Mouse (Mus musculus): Measurements from ENCODE around the gene 2810408A11Rik.

2810408A11Rik gene

DNA sequence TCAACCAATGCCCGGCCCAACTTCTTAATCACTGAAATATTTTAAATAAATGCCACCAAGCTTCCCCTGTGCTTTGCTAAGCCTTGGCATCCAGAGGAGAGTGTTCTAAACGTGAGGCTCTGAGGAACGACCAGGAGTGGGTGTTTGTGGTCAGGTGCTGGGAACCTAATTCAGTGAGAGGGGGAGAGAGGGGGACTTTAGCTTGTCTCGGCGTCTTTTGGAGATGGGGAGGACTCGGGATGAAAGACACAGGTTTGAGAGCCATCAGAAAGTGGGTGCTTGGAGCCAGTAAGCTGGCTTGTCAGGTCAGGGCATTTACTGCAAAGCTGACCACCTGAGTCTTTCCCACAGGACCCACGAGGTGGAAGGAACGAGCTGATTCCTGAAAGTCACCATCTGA is 31.0 kb upstream of the 2810408A11Rik start:
- DNase-seq (ENCODE audit: low spot score in 2 of 2) = peak in 1 of 2 experiments; percentile 54

DNA sequence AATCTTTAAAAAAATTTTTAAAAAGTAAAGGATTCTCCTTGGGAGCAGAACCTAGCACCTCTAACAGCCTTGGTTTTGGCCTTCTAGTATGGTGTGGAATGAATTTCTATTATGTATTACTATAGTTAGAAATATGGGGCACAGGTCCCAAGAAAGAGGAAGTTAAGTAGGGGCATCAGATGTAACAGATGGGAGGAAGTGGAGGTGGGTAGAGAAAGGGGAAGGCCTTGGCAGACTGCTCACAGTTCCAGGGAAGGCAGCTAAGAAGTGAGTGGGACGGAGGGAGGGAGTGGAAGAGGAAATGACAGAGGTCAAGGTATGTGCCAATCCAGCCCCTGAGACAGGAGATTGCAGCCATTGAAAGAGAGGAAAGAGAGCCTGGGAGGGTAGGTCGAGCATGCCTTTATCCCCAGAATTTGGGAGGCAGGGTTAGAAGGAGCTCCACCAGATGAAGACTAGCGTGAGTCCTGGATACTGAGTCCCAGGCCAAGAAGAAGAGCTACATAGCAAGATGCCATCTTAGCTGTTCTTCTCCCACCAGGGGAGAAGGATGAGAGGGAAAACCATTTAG is 30.3 kb upstream of the 2810408A11Rik start:
- DNase-seq (ENCODE audit: low spot score in 2 of 2) = peak; percentile 28 to 64

DNA sequence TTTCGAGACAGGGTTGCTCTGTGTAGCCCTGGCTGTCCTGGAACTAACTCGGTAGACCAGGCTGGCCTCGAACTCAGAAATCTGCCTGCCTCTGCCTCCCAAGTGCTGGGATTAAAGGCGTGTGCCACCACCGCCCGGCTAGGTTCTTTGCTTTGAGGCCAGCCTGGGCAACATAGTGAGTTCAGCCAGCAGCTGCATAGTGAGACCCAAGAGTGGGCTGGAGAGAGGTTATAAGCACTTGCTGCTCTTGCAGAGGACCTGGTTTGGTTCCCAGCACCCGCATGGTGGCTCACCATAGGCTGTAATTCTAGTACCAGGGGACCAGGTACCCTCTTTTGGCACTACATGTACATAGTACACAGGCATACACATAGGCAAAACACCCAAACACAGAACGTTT is 29.4 kb upstream of the 2810408A11Rik start:
- peak in 1 of 2 experiments; percentile 59 for DNase-seq (ENCODE audit: low spot score in 2 of 2)

DNA sequence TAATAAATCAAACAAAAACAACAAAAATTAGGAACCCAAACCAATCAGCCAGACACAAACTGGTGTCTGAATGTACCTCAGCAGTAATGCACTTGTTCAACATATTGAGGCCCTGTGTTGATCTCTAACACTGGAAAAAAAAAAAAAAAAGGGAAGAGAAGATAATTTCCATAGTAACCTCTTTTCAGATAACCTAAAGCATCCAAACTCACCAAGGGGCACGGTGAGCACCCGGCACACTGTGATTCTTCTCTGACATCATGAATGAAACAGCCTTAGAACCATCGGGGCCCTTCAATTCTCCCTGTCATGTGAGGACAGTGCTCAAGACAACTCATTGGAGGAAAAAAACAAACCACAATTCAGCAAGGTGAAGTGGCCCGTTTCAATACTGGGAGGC is 28.9 kb upstream of the 2810408A11Rik start:
- no peak for DNase-seq (ENCODE audit: low spot score in 2 of 2)

DNA sequence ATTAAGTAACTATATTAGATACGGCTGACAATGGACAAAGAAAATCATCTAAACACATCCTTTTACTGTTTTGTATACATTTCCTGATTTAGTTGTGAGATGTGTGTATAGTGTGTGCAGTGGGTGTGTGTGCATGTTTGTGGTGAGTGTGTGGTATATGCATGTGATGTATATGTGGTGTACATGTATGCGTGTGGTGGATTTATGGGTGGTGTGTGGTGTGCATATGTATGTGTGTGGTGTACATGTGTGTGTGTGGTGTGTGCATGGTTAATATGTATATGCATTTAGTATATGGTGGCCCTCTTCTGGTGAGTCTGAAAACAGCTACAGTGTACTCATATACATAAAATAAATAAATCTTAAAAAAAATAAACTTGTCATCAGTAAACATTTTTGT is 26.7 kb upstream of the 2810408A11Rik start:
- DNase-seq (ENCODE audit: low spot score in 2 of 2) = no peak

DNA sequence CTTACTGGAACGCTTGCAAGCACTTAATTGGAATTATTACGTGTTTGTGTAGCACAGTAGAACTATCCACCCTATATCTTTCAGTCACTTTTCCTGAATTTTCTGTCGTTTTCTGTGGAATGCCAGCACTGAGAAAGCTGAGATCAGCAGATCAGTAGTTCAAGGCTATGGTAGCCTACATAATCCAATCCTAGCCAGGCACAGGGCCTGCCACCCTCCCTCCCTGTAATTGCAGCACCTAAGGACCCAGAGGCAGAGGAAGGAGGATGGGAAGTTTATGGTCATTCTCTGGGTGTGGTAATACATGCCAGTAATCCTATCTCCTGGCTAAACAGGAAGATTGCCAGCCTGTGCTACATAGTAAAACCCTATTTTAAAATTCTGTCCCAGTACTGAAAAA is 22.0 kb upstream of the 2810408A11Rik start:
- peak in 1 of 2 experiments; percentile 13 for DNase-seq (ENCODE audit: low spot score in 2 of 2)

DNA sequence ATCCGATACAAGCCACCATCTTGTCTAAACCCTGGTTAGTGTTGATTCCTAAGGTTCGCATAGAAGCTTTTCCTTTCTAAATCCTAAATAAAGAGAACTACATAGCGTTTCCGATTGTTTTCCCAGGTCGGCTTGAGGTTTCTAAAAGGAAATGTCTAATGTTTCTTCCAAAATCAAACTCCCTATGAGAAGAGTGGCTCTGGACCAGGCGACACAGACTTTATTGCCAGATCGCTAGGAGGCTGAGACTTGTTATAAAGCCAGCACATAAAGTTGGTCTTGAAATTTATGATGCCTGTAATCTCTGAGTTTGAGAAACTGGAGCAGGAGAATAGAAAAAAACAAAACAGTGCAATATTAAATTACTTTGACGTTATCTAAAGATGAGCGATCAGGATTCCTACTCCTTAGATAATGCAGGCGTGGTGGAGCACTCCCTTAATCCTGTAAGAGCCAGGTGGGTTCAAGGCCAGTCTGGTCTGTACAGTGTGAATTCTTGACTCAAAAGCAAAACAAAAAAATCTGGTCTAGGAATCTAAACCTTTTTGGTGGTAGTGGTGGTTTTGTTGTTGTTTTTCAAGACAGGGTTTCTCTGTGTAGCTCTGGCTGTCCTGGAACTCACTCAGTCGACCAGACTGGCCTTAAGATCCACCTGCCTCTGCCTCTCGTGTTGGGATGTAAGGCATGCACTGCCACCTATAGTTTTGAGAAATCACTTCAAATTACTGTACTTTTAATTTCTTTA is 21.4 kb upstream of the 2810408A11Rik start:
- peak in 1 of 2 experiments; percentile 14 for DNase-seq (ENCODE audit: low spot score in 2 of 2)

DNA sequence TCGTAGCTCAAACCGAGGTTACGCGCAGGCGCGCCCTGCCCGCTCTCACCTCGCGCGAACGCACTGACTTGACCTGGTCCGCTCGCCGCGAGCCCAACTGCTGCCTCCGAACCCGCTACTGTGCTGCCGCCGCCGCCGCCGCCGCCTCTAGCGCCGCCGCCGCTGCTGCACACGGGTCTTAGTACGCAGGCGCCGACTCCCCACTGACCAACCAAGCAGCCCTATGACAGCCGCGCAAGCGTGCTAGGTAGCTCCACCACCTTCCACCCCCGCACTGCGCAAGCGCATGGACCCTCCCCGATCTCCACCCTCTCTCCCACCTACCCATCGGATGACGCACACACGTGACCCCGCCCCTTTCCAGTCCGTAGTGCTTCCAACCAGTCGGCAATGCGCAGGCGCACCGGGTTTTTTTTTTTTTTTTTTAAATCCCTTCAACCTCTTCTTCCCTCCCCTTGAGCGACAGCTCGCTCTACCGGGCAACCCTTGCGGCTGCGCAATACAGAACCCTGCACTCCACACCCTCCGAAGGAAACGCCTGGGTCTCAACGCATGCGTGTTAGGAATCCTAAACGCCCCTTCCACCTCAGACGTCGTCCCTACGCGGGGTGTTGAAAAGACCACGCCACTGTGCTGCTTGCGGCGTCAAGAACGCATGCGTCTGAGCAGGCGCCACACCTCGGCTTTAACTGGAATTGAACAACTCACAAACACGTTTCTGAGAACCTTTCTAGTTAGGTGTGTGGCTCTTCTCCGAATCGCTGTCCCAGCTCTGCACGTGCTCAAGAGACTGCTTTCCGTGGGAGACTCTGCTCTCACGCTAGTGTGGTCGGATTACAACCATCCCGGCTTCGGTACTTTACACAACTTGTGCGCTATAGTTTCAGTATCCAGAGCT is 20.6 kb upstream of the 2810408A11Rik start, which contains the start of gene Eif5a:
Gene Eif5a (minus strand): TSS at position 845 of the 898 bp plus-strand sequence.
- peak; percentile 100 for DNase-seq (ENCODE audit: low spot score in 2 of 2)

DNA sequence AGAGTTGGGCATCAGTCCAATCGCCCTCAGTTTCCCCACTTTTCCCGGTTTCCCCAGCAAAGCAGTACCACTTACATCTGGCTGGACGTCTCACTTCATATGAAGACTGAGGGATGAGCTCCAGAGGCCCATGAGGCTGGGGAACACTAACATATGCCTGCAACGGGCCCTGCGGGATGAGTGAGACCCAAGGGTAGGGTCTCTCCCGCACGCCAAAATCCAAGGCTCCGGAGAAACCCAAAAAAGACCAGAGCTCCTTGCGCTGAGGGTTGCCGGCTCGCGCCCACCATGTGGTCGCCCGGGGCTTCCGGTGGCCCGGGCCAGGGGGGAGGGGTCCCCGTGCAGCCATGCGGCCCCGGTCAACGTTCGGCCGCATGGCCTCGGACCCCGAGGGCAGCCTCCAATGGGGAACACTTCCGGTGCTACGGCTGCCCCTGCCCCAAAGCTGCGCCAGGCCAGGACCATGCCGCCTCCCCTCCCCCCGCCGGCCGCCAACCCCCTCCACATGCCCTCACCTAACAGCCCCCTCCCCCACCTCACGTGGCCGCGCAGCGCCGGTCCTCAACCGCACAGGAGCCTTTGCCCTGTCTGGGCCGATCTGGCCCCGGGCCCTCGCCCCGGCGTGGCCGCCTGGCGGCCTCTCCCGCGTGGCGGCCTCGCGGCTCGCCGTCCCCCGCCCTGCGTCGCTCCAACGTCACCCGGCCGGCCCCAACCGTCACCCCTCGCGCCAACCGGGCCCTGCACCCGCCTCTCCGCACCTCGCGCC is 19.7 kb upstream of the 2810408A11Rik start:
- DNase-seq (ENCODE audit: low spot score in 2 of 2) = peak in 1 of 2 experiments; percentile 36

DNA sequence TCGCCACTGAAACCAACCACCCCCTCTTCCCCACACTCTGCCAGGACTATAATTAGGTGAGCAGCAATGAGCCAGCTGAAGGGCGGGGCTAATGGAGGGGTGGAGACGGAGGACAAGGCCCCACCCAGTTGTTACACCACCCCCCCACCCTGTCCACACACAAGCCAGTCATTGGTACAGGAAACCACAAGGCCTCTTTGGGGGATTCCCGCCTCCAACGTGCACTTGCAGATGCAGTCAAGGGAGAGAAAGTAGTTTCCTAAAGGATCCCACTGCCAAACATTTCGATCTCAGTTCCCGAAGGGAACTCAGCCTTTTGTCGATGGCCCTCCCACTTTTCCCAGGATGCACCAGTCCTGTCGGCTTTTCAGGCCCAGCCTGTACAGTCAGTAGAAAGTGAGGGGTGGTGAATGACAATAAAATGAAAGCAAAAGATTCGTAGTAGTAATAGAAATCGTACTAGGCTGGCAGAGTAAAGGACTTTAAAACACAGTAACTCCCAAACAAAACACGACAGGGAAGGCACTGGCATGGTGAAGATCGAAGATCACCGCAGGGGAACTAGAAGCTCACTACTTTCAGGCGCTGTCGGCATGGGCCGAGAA is 19.0 kb upstream of the 2810408A11Rik start:
- DNase-seq (ENCODE audit: low spot score in 2 of 2) = peak; percentile 91

DNA sequence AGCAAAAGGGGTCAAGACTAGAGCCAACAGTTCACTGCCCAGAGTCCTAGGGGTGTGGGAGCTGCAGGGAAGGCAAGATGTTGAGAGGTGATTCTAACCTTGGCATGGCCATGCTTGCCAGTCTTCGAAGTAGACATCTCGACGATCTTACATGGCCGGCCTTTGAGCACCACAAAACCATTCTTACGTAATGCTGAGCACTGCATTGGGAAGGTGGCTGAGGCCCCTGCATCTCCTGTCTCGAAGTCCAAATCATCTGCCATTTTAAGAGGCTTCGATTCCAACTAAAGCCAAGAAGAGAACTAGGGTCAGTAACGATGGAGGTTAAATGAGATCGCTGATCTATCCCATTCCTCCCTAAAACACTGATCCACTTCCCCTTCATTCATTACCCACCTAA is 18.3 kb upstream of the 2810408A11Rik start:
- DNase-seq (ENCODE audit: low spot score in 2 of 2) = peak in 1 of 2 experiments; percentile 18

DNA sequence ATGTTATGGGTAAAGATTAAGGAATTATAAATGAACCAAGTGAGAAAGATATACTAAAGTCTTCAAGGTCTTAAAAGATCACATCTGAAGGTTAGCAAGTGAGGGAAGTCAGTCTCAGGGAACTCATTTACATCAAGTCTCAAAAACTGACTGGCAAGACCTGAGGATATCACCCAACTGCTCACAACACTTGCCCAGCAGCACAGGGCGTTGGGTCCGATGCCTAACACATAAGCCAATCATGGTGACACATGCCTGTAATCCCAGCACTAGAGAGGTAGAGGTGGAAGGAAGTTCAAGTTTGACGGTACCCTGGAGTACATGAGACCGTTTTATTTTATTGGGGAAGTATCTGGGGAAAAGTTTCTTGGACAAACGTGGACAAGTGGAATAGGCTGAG is 17.3 kb upstream of the 2810408A11Rik start:
- no peak for DNase-seq (ENCODE audit: low spot score in 2 of 2)

DNA sequence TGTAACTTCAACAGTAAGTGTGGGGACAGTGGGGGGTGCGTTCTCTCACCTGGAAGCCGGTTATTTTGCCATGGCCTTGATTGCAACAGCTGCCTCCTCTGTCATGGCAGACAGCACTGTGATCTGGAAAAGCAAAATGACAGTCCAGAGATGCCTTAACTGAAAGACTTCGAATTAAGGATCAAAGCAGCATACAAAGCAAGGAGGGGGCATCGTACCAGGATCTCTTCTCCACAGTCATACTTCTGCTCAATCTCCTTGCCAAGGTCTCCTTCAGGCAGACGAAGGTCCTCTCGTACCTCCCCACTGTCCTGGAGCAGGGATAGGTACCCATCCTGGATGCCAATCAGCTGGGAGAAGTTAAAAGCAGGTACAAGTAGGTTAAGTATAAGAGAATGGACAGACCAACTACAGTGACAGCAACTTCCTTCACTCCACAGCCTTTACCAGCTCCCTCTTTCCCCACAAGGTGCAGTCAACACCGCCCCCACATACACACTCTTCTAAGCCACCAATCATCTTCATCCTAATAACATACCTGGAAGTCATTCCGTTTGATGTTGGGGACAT is 16.7 kb upstream of the 2810408A11Rik start:
- DNase-seq (ENCODE audit: low spot score in 2 of 2) = peak in 1 of 2 experiments; percentile 53

DNA sequence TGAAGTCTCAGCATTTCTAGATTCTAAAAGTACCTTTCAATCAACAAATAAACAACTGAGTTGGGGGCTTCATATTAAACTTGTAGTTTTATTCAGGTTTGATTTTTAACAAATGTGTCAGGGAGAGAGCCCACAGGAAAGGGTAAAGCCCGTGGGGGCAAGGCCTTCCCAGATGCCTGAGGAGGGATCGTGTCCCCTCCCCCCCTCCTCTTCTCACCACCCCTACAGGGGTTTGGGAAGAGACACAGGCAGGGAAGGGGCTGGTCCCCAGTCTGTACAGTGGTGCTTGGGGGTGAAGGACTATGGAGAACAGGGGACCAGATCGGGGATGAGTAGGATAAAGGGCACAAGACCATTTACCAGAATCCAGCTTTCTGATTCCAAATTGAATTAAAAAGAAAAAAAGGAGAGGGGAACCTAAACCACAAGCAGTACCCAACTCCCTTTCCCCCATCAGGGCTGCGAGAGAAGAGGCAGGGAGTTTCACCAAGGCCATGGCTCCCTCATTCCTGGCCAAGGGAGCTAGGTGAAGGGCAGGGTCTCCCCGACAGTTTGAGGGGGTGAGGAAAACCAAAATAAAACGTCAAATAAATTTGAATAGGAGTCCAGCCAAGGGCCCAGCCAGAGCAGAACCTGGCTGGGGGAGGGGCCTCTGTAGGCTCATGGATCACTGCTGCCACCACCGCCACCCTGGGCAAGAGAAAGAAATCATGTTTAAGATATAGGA is 16.0 kb upstream of the 2810408A11Rik start:
- DNase-seq (ENCODE audit: low spot score in 2 of 2) = peak; percentile 33 to 64

DNA sequence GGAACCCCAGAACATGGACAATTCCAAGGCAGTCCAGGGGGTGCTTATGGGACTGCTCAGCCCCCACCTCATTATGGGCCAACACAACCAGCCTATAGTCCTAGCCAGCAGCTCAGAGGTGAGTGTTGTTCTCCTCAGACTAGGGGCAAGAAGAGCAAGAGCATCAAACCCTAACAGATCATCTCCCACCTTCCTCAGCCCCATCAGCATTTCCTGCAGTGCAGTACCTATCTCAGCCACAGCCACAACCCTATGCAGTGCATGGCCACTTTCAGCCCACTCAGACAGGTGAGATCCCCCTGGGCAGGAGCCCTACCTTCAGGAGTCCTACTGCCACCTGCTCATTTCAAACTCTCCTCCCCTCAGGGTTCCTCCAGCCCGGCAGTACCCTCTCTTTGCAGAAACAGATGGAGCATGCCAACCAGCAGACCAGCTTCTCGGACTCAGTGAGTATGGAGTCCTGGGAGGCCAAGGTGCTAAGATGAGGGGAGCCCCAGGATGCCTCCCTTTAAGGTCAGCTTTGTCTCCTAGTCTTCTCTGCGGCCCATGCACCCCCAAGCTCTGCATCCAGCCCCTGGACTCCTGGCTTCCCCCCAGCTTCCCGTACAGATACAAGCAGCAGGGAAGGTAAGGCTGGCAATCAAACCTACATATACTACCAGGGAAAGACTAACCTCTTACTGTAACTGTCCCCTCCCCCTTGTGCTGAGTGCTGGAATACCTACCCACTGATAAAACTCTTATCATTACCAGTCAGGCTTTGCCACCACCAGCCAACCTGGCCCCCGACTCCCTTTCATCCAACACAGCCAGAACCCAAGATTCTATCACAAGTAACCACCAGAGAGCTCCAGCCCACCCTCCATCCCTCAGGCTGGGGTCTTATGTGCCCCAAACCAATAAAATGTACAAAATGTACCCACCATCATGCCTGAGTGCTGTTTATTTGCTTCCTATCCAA is 15.2 kb upstream of the 2810408A11Rik start:
- DNase-seq (ENCODE audit: low spot score in 2 of 2) = peak; percentile 73 to 75

DNA sequence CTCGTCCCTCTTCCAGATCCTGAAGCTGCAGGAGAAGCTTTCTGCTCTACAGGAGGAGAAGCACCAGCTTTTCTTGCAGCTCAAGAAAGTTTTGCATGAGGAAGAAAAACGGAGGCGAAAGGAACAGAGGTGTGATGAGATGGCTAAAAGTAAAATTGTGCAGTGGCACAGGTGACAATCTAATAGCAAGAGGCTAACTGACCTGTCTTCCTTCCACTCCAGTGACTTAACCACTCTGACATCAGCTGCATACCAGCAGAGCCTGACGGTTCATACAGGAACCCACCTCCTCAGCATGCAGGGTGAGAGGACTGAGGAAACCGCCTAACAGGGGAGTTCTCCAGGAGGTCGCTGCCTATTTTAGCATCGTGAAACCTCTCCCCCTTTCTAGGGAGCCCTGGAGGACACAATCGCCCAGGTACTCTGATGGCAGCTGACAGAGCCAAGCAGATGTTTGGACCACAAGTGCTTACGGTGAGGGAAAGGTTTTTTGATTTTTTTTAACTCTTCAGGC is 14.2 kb upstream of the 2810408A11Rik start:
- peak in 1 of 2 experiments; percentile 61 for DNase-seq (ENCODE audit: low spot score in 2 of 2)

DNA sequence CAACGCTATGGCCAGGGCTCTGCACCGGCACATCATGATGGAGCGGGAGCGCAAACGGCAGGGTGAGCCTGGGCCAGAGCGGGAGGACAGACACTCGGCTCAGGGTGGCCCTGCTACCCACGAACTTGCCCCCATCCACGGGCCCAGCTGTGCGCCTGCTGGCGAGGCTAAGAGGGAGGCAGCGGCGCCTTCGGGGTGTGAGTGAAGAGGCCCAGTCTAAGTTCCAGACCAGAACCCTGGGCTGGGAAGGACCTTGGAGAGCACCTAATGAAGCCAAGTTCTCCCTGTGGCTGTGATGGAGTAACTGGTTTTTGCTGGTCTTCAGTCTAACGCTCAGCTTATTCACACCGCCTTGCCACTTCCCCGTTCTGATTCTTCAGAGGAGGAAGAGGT is 13.6 kb upstream of the 2810408A11Rik start:
- peak in 1 of 2 experiments; percentile 45 for DNase-seq (ENCODE audit: low spot score in 2 of 2)

DNA sequence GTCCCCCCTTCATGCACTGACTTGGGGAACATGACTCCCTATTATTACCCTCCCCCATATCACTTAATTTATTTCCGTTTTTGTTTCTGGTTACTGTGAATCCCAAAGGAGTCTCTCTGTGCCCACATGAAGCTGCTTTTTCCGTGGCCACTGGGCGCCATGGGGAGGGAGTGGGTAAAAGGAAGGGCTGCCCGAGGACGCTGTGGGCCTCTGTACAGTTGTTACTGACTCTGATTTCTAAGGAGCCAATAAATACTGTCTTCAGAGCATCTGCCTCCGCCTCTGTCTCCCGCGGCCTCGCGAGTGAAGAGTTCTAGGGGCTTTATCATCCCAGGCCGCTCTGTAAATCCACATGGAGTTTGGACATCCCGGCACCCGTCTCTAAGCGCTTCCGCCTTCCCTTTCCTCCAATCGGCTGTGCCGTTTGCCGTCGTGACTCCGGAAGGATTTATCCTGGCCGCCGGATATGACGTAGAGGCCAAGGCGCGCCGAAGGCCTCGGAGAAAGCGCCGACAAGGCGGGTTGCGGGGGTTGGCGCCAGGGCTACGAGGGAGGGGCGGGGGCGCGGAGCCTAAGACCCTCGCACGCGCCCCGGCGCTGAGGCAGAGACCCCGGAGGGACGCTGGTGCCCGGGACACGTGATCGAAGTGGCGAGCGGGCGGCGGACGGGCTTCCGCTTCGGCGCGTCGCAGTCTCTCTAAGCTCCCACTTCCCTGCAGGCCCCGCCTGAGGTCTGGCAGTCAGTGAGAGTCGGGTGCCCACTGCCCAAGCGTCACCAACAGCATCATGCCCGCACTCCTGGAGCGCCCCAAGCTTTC is 13.0 kb upstream of the 2810408A11Rik start, which contains the start of gene Gps2:
Gene Gps2 (plus strand): TSS at position 335 of the 818 bp plus-strand sequence.
- DNase-seq (ENCODE audit: low spot score in 2 of 2) = peak; percentile 90 to 94

Data from spleen, postnatal 4 days (tissue).